Mouse (Mus musculus) spleen, adult 2 months (tissue): Measurements from ENCODE around the gene Arsa.

Experiments
- CTCF ChIP-seq: fragments of 200-500 bp; IDR thresholded peaks from 2 replicates; pipeline ENCODE4 v1.5.1; 2011; ENCODE audit warnings: mild to moderate bottlenecking, inconsistent platforms; ENCODE audit not compliant: insufficient read depth, insufficient read length, insufficient replicate concordance; ENCODE audit errors: extremely low read depth
- POLR2A ChIP-seq: fragments of 200-500 bp; IDR thresholded peaks from 2 replicates; pipeline ENCODE4 v1.6.1; 2011; ENCODE audit warnings: low read depth, low read length, inconsistent platforms

DNA sequence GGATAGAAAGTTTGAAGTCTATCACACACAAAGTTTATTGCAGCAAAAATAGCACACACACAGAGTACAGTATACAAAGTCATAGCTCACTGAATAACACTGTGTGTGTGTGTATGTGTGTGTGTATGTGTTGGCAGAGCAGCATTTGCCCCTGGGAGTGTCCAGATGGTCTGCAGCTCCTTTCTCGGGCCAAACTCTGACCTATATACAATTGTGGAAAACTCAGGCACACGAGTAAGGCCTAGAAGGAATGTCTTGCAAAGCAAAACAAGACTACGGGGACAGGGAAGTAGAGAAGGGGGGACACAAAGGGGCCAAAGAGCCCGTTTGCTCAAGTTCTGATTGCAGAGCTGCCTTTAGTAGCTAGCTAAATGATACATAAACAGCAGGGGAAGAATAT, 44.3 kb downstream of the Arsa start:
- TF ChIP-seq POLR2A: no peak
- TF ChIP-seq CTCF: no peak
